Mouse (Mus musculus) telencephalon, adult 2 months (tissue): Measurements from ENCODE around the gene Stpg4.

Experiments
- DNase-seq: peaks from one replicate; pipeline ENCODE4 v3.0.0-alpha.2; 2011; ENCODE audit warnings: low read depth, low spot score

Gene Stpg4

DNA sequence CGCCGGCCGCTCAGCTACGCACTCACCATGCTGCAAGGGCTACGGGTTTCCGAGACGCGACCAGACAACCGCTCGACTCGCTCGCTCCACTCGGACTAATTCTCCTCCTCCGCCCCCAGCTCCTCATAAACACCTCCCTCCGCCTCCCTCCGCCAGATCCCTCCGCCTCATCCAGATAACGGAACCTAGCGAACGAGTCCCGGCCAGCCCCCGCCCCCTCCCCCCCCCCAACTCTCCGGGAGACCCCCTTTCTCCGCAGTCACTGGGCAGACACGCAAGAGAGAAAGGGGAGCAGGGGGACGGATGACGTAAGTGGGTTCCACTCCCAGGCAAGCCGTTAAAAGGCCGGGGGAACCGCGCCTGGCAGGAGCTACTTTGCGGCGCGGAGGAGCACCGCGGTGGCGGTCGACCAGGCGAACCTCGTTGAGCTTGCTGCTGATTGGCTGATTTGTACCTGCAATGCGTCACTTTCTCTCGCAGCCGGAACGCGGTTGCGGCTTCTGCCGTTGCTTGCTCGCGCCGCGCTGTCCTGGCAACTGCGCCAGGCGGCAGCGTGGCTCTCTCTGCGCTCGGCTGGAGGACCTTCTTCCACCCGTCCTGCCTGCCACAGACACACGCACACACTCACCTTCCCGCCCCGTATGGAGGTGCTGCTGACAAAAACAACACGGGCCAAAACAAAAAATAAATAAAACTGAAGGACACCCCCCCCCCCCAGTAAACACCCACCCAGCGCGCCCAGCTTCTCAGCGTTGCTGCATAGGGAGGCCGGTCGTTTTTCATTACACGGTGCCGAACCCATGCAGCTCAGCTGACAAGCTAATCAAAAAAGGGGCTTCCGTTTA lies 19.4 kb upstream of the Stpg4 start, which contains the start of gene Calm2:
Gene Calm2, minus strand, starts transcription at position 169 of the 845 bp plus-strand sequence.
- DNase-seq = peak; percentile 98

DNA sequence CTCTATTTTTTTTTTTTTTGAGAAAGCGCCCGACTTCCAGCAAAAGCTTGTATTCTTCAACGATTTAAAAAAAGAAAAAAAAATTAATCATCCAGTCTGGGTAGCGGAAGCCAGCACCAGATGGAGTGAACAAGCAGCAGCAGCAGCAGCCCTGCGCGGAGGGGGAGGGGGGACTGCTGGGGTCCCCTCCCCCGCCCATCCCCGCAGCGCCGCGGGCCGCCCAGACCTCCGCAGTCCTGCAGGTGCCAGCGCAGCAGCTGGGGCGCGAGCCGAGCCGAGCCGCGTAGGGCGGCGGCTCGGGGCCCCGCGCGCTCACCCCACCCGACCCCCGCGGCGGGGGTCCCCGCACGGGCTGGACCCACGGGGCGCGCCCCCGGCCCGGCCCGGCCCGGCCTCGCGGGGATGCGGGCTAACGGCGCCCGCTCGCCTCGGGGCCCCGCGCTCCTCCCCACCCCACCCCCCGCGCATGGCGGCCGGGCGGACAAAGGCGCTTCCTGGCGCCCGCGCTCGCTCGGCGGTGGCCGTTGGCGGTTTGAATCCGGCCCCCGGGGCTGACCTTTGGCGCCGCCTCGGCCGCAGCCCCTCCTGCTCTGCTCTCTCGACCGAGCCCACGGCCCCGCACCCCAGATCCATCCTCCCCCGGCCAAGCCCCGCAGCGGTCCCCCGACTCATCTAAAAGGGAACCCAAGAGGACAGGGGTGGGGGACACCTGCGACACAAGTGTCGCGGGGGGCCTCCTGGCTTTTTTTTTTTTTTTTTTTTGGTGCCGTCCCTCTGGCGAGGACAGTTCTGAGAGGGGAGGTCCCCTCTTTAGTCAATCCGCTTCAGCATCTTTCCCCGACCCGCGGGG lies 18.6 kb upstream of the Stpg4 start:
- no peak for DNase-seq

DNA sequence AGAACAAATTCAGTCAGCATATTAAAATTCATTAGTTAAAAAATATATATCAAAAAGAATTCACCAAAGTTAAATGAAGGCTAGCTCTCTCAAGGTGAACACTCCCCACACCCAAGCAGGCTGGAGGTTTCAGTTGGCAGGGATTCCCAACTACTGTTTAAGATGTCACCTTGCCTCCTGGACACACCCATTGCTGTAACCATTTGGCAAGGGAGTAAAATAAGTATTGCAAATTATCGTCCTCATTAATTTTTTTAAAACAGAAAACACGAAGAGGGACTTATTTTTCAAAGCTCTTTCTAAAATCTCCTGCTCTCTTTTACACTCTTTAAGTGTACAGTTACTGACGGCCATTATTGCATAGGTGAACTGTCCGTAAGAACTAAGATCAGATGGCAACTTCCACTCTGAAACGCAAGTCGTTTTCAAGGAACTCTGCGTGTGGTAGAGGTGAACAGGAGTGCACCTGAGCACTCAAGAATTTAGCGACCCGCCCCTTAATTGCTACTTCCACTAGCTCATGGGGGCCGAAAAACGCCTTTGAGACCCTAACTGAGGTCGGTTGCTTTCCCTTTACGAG lies 17.9 kb upstream of the Stpg4 start:
- DNase-seq = no peak

DNA sequence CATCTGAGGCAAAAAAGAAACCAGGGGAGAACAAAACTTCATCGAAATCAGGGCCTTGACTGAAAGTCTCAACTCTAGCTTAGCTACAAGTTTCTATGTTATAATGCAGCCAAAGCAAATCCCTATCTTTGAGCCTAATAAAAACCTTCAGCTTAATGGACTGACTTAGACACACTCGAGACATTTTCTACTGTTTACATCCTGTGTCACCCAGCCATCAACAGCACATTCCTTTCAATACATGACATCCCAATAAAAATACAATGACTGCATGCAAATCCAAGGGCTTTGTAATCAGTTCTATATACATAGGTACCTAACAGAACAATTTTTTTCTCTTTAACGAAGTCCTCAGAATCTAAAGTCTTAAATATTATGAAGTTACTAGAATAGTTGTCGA lies 17.2 kb upstream of the Stpg4 start:
- DNase-seq = no peak

DNA sequence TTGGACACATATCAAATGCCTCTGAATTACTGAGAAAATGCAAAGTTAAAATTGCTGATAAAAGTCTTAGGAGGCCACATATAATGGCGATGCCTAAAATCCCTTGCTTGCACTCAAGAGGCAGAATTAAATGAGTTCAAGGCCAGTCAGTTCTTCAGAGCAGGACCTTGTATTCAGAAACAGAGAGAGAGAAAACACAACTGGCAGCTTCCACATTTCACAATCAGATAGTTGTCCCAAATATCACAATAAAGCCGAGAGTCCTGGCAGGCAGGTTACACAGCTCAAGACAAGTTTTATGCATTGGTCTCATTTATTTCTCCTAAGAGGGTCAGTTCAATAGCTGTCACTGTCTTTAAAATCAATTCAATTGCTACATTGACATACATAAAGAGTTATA lies 14.0 kb upstream of the Stpg4 start:
- DNase-seq = no peak

DNA sequence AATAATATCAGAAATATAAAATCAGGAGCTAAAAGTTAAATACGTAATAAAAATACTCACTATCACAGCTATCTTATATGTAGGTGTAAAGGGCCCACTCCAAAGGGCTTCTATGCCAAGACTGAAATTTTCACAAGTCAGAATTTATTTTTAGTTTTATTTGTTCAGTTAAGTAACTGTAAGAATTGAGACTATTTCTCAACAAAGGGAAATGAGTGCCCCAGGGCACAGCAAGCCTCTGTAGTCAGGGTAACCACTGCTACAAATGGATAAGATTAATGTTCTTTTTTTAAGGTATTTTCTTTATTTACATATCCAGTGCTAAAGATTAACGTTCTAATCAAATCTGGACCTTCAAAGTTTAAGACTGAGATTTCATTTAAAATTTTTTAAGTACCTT lies 11.9 kb upstream of the Stpg4 start:
- DNase-seq = no peak

DNA sequence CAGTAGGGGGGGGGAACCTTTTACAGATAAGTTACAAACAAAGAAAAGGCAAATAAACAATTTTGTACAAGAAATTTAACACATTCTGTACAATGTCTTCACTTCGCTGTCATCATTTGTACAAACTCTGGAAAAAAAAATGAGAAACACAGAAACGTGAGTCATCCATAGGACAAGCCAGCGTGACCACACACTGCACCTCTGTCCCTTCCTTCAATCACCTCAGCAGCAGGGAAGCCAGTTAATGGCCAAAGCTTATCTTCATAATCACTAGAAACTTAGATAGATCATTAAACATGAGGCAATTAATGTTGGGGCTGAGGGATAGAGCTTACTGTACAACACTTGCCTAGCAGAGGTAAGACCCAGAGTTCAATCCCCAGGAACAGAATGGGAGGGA lies 6.4 kb upstream of the Stpg4 start:
- DNase-seq = no peak

DNA sequence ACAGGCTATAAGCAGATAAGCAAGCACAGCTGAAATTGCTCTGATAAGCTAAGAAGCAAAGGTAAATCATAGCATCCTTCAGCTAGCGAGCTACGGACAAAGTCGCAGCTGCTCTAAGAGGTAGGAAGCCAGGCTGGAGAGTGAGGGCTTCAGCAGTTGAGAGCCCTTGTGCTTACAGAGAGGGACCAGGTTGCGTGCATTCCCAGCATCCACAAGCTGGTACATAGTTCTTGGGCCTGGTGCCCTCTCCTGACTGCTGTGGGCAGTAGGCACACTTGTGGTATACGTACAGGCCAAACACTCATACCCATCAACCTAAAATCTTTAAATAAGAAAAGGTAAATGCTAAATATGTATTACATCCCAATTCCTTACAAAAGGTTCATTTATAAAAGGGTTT lies 5.2 kb upstream of the Stpg4 start:
- no peak for DNase-seq

DNA sequence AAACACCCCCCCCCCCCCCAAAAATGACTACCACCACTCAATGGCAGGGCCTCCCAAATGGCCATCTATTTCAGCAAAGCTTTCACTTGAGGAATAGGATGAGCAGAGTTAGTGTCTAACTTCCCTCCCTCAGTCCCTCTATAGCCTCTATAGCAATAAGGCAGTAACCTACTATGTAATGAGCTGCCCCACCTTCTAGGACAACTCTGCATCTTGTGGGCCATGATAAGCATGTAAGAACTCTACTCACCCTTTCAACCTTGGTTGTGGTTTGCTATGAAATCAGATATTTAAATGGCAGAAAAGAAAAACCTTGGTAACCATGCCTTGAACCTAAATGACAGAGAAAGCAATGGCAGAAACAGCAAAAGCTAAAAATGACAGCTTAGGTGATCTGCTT lies 4.8 kb upstream of the Stpg4 start:
- DNase-seq = no peak

DNA sequence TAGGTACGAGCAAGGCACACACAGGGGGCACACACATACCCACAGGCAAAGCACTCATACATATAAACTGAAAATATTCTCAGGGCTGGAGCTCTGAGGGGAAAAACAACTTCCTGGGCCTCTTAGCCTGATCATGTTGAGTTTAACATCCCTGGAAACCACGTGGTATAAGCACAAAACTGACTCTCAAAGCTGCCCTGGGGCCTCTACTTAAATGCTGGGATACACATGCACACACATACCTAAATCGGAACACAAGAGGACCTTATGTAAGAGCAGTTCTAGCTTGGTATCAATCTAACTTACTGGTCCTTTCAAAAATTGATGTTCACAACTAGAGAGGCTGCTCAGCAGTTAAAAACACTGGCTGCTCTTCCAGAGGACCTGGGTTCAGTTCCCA lies 1.9 kb upstream of the Stpg4 start:
- no peak for DNase-seq

DNA sequence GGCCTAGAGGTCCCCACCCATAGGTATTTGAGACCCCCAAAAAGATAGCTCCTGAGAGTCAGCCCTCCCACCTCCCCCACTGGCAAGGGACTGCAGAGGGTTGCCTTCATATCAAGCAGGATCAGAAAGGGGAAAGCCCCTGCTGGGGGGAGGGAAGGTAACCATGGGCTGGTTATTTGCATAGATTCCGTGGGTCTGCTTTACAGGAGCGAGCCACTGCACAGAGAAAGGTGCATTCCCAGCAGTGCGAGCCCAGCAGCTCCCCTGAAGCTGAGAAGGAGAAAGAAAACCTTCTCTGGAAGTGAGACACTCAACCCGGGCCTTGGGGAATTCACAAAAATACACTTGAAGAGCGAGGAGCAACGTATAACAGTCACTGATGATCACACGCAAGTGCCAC lies 9.5 kb downstream of the Stpg4 start:
- no peak for DNase-seq

DNA sequence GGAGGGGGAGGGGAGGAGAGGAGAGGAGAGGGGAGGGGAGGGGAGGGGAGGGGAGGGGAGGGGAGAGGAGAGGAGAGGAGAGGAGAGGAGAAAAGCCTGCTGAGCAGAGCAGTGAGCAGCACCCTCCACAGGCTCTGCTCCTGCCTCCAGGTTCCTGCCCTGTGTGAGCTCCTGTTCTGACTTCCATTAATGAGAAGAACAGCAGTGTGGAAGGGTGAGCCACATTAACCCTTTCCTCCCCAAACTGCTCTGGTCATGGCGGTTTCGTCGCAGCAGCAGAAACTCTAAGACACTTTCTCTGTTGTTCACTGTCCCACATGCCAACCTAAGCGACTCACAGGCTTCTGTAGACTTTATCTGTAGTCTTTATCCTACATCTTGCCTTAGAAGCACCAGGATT lies 20.9 kb downstream of the Stpg4 start:
- no peak for DNase-seq

DNA sequence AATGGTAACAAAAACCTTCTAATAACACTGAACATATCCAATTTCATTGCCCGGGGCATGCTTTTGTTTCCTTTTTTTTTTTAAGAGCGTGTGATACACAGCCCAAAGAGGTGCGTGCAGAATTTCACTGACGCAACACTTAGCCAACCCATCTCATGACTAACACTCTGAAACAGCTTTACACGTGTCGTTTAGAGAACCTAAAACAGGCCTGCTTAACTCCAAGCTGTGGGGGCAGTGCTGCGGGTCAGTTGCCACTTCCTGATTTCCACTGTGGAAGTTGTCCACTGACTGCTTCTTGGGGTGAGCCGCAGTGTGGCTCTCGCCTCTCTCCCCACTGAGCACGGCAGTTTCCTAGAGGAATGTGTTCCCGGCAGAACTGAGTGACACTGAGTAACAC lies 22.0 kb downstream of the Stpg4 start:
- DNase-seq = no peak

DNA sequence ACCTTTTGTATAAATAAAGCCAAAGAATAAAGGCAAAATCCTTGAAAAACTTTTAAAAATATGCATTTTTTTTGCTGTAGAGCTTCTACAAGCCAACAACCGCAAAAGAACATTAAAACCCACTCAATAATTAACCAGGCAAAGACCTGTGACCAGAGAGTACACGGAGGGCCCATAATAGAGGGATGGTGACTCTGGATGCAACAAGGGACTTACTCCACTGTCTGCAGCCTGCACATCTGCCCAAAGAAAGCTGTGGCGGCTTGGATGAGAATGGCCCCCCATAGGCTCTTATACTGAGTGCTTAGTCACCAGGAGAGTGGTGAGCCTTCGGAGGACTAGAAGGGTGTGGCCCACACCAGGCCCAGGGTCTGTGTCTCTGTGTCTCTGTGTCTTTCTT lies 24.1 kb downstream of the Stpg4 start:
- no peak for DNase-seq

DNA sequence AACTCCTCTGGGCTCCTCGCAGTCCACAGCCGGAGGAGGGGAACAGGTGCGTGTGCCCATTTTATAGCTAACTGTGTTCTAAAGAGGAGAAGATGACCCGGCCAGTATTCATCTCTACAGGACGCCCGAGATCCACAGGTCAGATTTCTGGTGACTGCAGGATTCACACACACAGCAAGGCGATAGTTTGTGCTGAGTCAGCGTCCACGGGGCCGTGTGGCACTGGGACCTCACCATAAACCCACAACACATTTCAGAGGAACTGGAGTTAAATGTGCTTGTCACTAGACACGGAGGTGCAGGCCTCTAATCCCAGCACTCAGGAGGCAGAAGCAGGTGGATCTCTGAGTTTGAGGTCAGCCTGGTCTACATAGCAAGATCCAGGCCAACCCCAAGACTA lies 25.1 kb downstream of the Stpg4 start:
- no peak for DNase-seq

DNA sequence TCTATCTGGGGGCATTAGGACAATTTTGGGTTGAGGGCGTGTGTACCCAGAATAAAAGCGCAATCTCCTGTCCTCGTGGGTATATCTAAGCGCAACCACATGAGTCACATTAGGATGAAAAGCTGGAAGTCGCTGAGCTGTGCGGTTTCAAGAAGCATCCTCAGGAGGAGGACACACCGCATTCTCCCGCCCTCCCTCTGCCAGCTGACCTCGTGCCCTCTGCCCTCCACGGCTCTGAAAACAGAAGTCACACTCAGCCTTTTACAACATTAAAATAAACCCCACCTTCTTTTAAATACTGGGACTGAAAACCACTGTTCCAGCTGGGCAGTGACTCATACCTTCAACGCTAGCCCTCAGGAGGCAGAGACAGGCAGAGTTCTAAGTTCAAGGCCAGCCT lies 30.5 kb downstream of the Stpg4 start:
- DNase-seq = no peak

DNA sequence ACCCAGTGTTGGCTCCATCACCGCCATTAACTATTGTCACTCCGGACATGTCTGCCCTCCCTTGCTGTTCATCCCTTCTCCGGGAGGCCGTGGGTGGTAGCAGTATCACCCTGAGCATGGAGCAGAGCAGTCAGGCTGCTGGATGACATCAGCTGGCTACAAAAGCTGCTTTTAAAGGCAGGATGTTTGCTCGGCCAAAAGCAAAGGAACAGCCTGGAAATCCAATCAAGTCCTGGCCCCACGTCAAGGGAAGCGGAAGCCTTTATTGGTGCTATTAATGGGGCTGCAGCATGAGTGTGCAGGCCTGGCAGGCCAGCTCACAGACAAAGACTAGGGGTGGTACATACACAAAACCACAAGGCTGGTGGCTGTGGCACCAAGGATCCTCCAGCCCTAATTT lies 36.3 kb downstream of the Stpg4 start:
- DNase-seq = no peak

DNA sequence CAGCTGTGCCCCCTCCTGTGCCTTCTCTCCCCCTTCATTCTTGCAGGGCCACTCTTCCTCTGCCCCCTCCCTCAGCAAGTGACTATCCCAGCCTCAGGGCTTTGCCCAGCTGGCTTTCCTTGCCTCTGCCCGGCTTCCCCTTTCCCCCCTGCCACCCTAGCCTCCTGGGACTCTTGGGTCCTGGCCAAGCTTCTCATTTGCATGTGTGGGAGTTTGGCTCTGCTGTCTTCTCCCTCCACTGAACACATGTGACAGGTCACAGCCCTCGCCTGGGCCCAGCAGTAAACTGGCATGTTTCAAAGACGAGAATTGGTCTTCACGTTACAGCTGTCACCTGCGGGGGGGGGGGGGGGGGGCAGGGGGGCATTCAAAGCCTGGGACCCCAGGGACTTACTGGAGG lies 40.5 kb downstream of the Stpg4 start:
- DNase-seq = no peak

DNA sequence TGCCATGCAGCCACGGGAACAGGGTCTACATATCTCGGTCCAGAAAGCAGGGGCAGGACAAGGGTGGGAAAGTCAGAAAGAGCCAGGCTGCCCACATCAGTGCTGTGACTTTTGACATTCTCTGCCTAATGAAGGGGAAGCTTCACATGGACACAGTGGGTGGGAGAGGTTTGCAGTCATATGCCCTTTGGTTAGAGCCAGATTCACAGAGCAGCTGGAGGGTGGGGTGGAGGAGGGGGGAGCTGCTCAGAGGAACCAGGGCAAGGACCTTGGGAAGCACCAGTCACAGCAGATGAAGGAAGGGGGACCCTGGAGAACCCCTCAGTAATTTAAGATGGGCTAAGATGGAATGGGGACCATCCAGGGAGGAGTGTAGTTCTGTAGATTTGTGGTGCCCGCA lies 41.7 kb downstream of the Stpg4 start:
- DNase-seq = no peak

DNA sequence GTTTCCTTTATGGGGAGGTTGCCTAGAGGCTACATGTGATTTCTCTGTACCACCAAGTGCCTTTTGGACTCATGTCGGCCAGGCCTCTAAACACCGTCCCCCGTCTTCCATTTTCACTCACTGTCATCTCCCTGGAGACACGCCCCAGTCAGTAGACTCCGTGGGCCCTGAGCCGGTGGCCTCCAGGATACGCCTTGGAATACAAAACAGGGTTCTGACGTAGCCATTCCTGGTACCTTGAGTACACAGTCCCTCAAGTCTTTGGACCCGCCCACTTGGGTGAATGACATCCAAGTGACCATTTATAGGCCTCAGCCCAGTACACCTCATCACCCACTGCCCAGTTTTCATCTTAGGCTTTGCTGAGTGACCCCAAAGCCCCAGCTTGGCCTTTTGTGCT lies 46.9 kb downstream of the Stpg4 start:
- no peak for DNase-seq

DNA sequence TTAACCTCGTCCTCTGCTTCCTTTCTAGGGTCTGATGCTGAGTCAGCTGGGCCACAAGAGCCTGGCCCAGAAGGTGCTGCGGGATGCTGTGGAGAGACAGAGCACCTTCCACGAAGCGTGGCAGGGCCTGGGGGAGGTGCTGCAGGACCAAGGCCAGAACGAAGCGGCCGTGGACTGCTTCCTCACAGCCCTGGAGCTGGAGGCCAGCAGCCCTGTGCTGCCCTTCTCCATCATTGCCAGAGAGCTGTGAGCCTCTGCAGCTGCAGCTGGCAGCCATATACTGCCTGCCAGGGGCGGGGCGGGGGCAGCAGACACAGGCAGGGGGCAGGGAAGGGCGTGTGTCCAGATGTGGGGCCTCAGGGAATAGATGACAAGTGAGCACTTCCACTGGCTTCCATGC lies 47.7 kb downstream of the Stpg4 start:
- DNase-seq = no peak

DNA sequence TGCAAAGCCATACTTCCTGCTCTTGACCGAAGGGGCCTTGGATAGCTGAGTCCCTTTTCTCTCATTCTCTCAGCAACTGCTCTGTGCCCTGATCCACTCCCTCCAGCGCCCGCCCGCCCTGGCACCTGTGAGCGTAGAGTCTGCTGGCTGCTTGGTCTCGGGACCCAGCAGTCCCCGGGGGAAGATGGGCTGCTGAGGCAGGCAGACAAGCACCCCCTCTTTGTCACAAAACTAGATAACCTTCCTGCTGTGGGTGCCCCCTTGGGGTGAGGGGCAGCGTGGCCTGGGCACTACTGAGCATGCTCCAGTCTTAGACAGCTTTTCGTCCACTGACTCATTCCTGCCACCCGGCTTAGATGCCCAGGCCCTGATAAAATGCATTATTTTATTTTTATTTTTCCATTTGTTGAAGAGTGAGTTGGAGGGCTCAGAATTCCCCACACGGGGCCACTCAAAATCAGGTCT lies 48.3 kb downstream of the Stpg4 start:
- no peak for DNase-seq
